Mouse (Mus musculus): ENCODE results near the gene Spag7.

DNA sequence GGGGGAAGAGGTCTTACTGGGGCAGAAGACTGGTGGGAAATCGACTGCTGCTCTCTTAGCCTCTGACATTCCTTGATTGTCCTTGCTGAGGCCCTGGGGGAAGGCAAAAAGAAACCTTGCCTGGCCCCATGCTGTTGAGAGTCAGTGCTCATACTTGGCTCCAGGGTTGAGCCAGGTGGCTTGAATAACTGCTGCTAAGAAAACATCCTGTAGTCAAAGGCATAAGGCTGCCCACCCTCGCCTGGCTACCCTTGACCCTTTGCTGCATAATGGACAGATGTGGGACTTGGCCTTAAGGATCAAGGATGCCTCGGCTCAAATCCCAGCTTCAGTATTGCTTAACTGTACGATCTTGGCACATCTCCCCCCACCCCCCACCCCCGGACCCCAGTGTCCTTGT, 49.3 kb upstream of the Spag7 start:
- TF ChIP-seq CTCF (IDR thresholded peaks at IDR 0.05; ENCODE audit: borderline replicate concordance, insufficient read depth, low read length) (no peak), POLR2A (IDR thresholded peaks at IDR 0.05; ENCODE audit: low read depth, low read length) (no peak)

Measured in embryonic fibroblast, embryonic 13.5 days (primary cell).